Mouse (Mus musculus) megakaryocyte-erythroid progenitor cell, adult 5-6 weeks (primary cell): ENCODE results near the gene Tent4a. TPM values are rescaled to one million over a fixed set of nuclear protein-coding genes. Genes with fewer than 3 reads are reported as not detected.

ENCODE experiments used
- ATAC-seq: replicated peaks from 2 replicates; pipeline ENCODE4 v1.8.0; 2016; ENCODE audit warnings: mild to moderate bottlenecking, inconsistent platforms; ENCODE audit not compliant: severe bottlenecking, poor library complexity, low FRiP score, low TSS enrichment
- total RNA-seq, 2 experiments: library from RNA; stranded (forward) in 1 of 2; stranded (reverse) in 1 of 2; fragments of 200-1000, 215-1000 nt in 1 of 2; fragments of >200 nt in 1 of 2; fragmentation: Nextera tagmentation in 1 of 2; gene quantifications; 2 replicates each; pipeline ENCODE4 v1.2.3; 2014 to 2017

The Tent4a gene
- total RNA-seq, 2 experiments from 2014 or later = 13.5 to 24.2 TPM

DNA sequence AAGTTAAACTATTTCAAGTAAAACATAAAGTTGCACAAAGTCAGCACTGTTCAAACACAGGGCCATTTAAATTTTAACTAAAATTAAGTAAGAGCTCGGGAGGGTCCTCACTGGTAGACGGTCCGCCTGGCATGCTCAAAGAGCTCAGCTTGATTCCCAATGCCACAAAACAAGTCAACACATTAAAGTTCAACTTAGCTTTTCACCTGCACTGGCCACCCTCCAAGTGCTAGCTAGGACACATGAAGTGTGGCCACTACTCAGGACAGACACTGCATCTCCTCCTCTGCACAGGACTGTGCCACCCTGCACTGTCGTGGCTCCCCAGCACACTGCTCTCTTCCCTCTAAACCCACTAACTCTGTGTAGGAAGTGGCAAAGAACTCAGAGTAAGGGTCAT is 8.6 kb downstream of the Tent4a start:
- no peak for ATAC-seq

DNA sequence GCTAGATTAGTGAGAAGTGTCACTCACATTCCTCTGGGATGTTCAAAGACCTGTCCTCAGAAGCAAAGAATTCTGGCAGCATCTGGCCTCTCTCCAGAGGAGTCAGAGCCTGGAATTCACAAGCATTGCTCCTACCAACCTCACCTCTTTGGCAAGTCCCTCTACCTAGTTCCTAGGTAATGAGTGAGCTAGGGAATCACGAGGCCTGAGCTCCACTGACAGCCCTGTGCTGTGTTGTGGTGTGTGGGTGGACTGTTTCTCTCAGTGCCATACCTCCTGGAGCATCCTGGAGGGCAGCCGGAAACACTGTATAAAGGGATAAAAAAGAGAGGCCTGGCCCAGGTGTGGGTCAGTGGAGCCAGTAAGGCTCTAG is 10.3 kb downstream of the Tent4a start:
- no peak for ATAC-seq

DNA sequence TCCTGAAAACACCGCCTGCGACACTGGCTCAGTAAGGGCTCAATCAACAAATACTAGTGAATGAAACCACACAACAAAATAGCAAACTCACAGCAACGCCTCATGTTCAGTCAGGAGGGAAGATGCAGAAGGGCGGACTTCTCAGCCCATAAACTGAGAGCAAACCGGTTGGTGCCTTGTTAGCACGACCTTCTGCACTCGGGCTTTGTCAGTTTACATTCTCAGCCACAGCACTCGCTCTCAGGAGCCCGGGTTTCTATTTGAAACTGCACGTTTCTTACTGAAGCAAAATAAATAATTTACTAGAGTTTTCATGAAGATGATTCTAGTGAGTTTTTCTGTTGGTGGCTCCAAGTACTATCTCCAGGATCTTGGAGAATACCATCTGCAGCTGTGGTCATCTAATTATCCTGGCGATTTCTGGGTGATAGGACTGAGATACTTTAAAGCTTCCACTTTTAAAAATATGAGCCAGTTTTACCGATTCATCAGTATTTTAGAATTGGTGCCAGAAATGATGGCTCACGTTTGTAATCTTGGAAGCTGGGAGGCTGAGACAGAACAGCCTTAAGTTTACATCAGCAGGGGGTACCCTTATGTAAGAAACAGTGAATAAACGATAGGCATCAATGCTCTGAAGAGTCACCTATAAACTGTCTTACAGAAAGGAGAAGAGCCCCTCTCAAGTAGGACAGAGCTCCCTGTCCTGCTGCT is 10.8 kb downstream of the Tent4a start:
- no peak for ATAC-seq

DNA sequence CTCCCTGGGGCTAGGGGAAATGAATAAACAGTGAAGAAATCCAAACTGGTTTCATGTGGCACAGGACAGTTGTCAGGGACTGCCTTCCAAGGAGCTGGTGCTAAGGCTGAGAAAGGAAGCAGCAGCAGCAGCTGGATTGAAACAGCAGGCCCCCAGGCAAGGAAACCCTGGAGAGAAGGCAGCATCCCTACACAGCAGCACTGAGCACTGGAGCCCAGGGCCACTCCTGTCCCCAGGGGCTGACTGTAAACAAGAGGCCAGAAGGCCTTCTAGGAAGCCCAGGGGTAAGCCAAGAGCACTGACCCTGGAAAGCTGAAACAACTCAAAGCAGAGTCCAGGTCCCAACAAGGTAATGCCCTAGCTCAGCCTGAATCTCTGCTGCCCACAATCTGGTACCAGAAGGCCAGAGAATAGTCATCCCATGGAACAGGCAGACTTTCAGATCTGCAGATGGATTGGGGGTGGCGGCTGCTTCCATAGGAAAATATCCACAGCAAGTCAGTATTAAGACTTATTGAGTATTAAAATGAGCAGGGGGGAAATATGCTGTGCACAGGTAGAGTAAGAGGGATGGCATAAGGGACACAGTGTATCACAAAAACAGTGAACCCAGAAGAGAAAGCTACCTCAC is 12.1 kb downstream of the Tent4a start:
- no peak for ATAC-seq

DNA sequence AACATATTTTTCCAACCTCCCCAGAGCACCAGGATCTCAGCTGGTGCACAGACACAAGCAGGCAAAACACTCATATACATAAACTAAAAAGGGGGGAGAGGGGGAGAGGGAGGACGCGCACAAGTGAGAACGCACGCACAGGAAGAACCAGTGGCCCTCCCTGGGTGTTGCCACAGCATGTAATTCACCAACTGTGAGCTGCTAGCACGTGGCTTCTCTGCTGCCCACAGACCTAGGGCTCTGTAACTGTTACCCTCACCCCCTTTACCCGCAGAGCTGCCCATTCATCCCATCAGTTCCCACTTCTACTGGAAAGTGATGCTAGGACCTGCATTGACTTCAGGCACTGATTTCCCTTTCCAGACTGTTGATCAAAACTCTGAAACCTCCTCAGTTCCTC is 15.3 kb downstream of the Tent4a start:
- no peak for ATAC-seq

DNA sequence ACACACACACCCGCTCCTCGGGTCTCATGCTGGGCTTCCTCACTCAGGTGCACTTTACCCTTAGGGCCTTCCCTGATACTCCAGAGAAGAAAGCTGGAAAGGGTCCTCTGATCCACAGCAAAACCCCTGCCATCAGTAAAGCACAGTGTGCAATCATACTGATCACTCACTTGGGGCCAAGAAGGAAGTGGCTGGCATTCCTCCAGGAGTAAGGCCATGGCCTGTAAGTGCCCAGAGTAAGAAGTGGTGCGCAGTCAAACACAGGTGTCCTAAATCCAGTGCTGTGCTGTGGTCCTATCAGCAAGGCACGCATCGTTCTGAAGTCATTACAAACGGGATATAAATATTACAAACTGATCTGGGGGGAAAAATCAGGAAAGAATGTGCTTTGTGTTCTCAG is 17.0 kb downstream of the Tent4a start:
- ATAC-seq = no peak

DNA sequence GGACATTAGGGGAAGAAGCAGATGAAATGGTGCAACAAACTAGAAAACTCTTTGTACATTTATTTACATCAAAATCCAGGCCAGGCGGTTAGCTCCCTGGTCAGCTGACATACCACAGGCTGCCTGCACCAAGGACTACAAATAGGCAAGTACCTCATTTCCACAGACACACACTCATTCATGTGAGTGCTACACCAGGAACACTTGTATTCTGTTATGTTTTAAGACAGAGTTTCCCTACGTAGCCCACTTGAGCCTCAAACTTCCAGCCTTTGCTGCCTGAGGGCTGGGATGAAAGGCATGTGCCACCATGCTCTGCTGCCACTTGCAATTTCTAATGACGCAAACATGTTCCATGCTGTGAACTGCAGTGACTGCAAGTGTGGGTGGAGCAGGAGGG is 19.3 kb downstream of the Tent4a start:
- ATAC-seq = no peak

DNA sequence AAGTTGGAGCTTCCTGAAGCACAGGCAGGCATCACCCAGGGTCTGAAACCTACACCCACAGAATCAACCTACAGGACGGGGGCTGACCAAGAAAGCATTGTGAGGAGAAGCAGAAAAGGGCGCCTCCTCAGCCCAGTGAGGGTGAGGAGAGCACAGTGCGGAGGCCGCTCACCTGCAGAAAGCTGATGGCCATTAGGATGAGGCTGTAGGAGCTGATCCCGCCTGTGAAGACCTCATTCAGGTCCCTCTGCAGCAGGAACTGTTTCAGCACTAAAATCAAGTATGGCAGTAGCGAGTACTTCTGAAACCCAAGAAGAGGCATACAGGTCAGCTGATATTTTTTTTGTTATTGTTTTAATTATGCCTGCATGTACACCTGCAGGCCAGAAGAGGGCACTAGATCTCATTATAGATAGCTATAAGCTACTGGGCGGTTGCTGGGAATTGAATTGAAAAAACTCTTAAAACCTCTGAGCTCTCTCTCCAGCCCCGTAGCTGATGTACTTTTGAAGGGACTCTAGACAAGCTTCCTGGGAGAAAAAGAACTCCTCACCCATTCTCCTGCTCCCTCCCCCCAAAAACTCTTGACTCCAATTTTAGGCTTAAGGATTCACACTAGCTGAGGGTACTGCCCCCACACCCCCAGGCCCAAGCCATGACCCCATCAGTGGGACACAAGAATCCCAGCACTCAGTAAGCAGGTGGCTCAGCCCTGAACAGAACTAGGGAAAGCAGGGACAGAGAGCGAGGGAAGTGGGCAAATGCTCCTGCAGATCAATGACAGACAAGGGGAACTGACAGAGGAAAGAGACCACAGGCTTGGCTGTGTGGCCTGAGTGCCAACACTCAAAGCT is 24.8 kb downstream of the Tent4a start:
- ATAC-seq = peak; percentile 24

DNA sequence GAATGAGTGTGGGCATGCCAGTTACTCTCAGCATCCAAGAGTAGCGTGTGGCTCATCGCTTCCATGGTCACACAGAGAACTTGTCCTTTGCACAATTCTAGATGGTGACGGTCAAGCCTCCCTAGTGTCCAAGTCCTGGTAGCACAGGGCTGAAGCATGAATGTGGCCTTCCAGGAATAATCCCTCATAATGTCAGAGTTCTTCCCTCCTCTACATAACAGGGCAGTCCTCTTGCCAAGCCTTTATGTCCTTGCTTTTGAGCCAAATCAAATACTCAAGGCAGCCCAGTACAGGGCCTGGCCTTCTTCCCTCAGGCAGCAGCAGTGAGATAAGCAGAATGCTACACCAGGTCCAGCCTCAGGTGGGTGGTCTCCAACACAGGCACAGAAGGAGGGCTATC is 26.8 kb downstream of the Tent4a start:
- ATAC-seq = no peak

DNA sequence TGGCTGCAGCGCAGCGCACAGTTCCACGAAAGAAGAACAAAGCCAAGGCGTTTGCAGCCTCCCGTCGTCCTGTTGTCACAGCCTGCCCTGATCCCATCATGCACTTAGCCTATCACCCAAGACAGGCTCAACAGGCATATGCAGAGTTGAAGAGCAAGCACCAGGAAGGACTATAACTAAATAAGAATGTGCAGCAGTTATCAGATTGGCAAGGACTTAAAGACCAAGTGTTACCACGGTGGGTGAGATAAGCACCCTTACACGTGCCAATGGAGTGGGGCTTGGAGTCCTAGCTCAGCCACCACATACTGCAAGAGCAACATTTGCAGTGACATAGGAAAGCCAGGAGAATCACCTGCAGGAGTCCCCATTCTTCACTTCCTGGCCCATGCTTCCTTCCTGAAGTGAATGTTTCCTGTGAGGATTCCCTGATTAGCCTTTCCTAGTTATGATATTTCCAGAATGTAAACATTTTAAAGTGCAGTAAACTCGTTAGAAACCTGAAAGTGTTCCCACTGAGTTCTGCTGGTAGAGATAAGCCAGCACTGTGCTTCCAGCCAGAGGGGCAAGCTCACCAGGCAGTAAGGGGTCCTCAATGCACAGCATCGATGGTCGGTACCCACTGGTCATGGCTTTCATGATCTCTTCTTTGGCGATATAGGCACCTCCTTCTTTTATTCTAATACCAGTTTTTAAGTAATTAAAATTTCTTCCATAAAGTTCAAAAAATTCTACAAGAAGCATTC is 27.9 kb downstream of the Tent4a start:
- peak; percentile 85 for ATAC-seq

DNA sequence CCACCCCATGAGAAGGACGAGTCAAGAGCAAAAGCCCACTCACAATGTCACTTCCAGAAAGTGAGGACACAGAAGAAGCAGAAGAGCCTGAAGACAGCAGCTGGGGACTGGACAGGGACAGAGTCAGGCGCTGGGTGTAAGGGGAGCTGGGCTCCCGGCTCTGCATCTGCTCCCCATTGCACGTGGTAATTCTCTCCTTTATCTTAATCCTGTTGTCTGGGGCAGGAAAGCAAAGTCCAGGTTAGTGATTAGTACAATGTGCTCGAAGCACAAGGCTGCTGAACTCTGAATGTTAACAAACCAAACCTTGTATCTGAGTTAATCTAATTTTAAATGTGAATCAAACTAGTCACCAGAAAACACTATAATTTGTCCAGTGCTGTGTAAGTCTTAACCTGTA is 31.6 kb downstream of the Tent4a start:
- no peak for ATAC-seq

DNA sequence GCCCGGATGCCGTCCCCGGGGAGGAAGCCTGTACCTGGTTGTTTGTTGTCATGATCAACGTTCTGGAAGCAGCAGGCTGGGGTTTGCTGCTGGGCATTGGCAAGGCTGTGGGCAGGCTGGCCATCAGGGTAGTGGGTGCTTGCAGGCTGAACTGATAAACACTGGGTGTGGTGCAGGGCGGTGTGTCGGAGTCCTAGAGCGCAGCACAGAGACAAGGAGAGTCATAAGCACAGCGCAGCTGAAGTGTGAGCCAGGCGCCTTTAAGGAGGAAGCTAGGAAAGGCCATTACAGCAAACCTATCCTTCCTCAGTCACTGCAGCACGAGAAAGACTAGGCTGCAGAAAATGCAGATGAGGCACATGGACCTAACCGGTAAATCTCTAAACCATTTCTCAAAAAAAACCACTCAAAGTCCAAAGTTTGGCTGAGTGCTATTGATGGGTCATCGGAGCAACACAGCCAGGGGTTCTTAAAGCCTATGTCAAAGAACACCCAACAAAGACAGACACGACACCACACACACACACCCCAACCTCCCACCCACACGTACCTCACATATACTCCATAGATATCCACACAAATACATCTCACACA is 32.2 kb downstream of the Tent4a start:
- peak; percentile 74 for ATAC-seq

DNA sequence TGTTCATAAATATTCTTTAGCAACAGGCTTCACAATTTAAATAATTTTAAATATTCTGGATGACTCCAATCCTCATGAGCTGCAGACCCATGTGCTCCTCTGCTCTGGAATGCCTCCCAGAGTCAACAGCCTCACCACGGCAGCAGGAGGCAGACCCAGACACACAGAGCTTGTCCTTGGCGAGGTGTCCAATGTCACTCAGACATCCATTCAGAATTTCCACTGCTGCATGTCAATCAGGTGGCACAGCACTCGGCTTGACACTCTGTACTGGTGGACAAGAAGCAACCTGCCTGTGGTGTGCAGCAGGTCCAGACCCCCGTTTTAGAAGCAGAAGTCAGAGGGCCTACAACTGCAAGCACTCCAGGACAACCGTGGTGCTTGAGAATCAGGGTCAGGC is 36.1 kb downstream of the Tent4a start:
- ATAC-seq = no peak

DNA sequence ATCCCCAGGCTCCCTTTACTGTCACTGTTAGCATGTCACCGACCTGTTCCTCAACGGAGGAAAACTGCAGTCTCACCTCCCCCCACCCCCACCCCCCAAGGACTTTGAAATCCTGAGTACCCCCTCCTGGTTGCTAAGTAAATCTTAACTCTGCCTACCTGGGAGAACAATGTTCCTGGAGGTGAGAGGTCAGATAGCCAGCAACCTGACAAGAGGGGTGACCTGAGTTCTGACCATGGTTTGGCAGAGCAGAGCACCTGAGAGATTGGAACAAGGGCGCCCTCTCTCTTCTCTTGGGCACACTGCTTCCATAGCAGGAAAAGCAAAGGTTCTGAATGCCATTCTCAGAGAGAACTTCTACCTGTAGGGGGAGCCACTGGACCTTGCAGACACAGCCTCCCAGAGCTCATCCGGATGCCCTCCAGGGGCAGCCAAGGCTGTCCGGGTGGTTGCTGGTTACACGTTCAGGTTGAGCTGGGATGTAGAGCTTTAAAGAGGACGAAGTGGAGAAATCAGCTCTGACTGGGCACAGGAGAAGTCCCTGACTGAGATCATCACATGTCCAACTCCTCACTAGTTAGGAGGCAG is 41.4 kb downstream of the Tent4a start:
- peak; percentile 94 for ATAC-seq

DNA sequence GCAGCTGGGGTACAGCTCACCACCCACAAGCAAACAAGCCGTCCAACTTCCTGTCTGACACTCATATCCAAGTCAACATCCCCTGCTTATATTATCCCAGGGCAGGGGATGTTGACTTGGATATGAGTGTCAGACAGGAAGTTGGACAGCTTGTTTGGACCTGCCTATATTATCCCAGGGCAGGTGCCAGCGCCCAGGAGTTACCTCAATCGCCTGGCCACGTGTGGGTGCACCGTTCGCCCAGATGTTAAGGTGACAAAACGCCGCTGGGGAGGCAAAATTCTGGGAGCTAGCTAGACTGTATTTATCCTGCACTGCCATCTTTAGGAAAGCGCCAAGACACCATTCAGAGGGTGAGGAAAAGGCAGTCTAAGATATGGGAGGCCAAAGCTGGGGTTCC is 44.6 kb downstream of the Tent4a start:
- ATAC-seq = no peak

DNA sequence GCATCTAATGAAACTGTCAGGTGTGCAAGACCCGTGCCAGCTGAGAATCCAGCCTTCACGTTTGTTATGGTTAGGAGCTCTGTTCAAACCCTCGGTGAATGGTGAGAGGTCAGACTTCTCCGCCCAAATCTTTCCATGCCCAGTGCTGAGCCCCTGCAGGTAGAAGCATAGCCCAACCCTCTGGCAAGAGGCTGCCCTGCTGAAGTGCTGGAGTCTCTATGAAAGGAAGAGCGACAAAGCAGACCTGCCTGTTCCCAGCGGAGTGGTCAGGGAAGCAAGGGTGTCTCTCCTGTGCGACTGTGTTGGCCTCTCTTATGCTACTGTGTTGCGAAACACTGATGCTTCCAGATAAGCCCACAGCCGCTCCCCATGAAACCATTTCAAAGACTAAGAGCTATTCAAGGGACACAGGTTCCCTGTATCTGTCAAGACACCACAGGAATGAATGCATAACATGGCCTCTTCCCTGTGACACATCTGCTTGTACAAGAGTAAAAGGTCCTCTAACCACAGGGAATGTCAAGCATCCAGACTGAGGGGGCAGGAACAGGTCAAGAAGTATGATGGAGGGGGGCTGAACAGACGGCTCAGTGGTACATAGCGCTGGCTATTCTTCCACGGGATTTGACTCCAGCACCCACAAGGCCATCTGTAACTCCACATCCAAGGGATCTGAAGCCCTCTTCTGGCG is 45.7 kb downstream of the Tent4a start:
- no peak for ATAC-seq

DNA sequence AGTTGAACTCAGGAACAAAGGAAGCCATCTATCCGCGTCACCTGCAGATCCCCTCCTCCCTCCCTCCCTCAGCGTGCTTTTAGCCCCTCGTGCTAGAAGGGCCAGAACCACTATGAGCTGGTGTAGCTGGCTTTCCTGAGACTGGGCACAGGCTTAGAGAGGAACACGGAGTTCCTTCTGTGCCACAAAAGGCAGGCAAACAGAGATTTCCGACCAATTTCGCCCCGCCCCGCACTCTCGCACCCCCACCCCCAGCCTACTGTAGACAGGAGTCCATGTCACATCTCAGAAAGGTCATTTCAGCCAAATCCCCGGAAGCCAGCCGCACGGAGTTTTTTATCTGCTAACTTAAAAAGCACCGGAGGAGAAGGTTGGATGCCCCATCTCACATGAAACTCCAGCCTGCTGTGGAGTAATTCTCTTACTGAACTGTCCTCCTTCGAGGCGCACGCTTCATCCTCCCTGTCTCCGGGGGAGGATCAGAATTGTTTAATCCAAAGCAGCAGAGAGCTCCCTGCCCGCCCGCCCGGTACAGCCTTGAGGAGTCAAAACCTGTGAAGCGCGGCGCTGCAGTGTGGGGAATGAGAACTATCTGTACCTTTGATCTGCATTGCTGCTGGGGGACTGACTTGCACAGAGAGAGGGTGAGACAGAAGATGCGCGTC is 46.7 kb downstream of the Tent4a start:
- ATAC-seq = no peak

DNA sequence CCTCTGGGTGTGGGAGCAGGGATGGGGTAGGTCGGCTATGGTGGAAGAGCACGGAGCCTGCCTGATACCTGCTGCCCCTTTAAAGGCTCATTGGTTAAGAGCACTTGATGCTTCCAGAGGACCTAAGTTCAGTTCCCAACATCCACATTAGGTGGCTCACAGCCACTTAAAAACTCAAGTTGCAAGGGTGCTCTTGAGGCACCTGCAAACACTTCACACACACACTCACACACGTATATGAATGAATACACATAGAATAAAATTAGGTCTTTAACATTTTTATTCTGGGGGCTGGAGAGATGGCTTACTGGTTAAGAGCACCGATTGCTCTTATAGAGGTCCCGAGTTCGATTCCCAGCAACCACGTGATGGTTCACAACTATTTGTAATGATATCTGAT is 47.3 kb downstream of the Tent4a start:
- no peak for ATAC-seq
